Mouse (Mus musculus) embryonic facial prominence, embryonic 14.5 days (tissue): ENCODE measurements around the gene Samd10. TPM values are rescaled to one million over a fixed set of nuclear protein-coding genes. Genes with fewer than 3 reads are reported as not detected.

ENCODE experiments used
- ATAC-seq: fragments of 200-750 bp; cut with Nextera tagmentation; 2 replicates; pipeline ENCODE4 v1.8.0; 2017; ENCODE audit warnings: low read depth, moderate number of reproducible peaks, moderate TSS enrichment
- DNase-seq: peaks from one replicate; pipeline ENCODE4 v3.0.0-alpha.2; 2015; ENCODE audit warnings: low spot score
- H3K27ac ChIP-seq: fragments of 300-500 bp; sonication (generic); replicated peaks from 2 replicates; pipeline ENCODE4 v1.5.1; 2014; ENCODE audit warnings: low read depth, mild to moderate bottlenecking, low read length, moderate library complexity
- H3K27me3 ChIP-seq: fragments of 300-500 bp; sonication (generic); replicated peaks from 2 replicates; pipeline ENCODE4 v1.6.1; 2014; ENCODE audit warnings: low read length; ENCODE audit not compliant: control insufficient read depth, insufficient read depth
- H3K36me3 ChIP-seq: fragments of 300-500 bp; sonication (generic); 2 replicates; pipeline ENCODE4 v1.6.1; 2014; ENCODE audit warnings: low read length, mixed read lengths; ENCODE audit not compliant: control insufficient read depth, insufficient read depth
- H3K4me1 ChIP-seq: fragments of 300-500 bp; sonication (generic); 2 replicates; pipeline ENCODE4 v1.6.1; 2014; ENCODE audit warnings: antibody characterized with exemption, low read length; ENCODE audit not compliant: control insufficient read depth, insufficient read depth
- H3K4me2 ChIP-seq: fragments of 300-500 bp; sonication (generic); 2 replicates; pipeline ENCODE4 v1.6.1; 2014; ENCODE audit warnings: low read depth, mild to moderate bottlenecking, low read length, moderate library complexity, mixed read lengths
- H3K4me3 ChIP-seq: fragments of 300-500 bp; sonication (generic); 2 replicates; pipeline ENCODE4 v1.5.1; 2014; ENCODE audit warnings: low read depth, mild to moderate bottlenecking, low read length
- H3K9ac ChIP-seq: fragments of 300-500 bp; sonication (generic); 2 replicates; pipeline ENCODE4 v1.6.1; 2014; ENCODE audit warnings: low read depth, mild to moderate bottlenecking, low read length, moderate library complexity, mixed read lengths
- H3K9me3 ChIP-seq: fragments of 300-500 bp; sonication (generic); 2 replicates; pipeline ENCODE4 v1.6.1; 2016; ENCODE audit warnings: low read length; ENCODE audit not compliant: control insufficient read depth
- WGBS: fragments of 180-500 bp; shearing (Covaris S2); extraction: QIAGEN DNeasy Blood & Tissue Kit; methylation state at CpG from one replicate; pipeline ENCODE4 v1.1.7; 2014; 5-methylcytosine and 5-hydroxymethylcytosine counted together
- polyA plus RNA-seq: library from polyadenylated mRNA; unstranded; fragments of >200 nt; fragmentation: Nextera tagmentation; extraction: Ambion mirVana; gene quantifications from 2 replicates; pipeline ENCODE4 v1.2.1, GENCODE M21; 2014

The Samd10 gene
- polyA plus RNA-seq, result 13.1 and 13.2 TPM in 2 replicates

GRCm38 (mm10) chr2:181598454-181599351, at the start of gene Samd10:
Samd10 (minus strand) TSS chr2:181599212.
- Histone ChIP-seq H3K4me3 (peak within 1 kb of the TSS; percentile 56), H3K4me1 (peaks cover 9% of the 10 kb centered on the region), H3K9ac (peak within 1 kb of the TSS; percentile 74), H3K36me3 (no peaks in the 10 kb centered on the region), H3K9me3 (no peaks in the 10 kb centered on the region), H3K27ac (peak within 1 kb of the TSS; percentile 70), H3K27me3 (peaks cover 26% of the 10 kb centered on the region), H3K4me2 (peak within 1 kb of the TSS; percentile 88)
- ATAC-seq (peak; percentile 41), DNase-seq (peak; percentile 72)
- WGBS, result 4% methylated on average over 62 of the region's 71 CpGs

DNA sequence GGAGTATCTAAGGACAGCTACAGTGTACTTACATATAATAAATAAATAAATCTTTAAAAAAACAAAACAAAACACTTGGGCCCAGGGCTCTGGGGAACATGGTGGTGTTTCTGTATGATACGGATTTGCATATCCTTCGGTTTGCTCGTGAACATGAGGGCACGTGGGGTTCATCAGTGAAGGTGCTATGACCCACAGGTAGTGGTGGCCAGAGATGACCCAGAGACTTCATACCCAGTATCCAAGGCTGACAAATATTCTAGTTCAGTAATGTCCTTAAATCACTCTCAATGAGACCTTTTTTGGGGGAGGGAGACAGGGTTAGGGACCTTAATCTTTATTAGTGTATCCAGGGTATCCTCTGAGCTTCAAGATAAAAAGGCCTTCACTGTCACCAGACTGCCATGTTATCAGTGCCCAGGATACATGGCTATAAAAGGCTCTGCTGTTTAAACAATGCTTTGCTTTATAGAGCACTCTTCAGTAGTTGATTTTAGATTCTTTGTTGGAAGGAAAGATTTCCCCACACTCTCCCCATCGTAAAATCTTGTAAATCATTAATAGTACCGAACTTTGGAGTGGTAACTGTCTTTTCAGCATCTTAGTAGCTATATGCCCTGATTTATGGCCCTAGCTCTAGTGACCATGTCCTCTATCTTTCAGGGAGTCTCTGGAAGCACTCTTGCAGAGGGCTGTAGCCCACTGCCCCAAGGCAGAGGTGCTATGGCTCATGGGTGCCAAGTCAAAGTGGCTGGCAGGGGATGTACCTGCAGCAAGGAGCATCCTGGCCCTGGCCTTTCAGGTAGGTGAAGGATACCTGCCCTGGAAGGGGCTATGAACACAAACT, 47.8 kb upstream of the Samd10 start:
- no peak for DNase-seq
- 93% methylated on average over 6 of the region's 6 CpGs for WGBS
- no peak overlapping the region for H3K4me2 ChIP-seq
- H3K27me3 ChIP-seq, result no peaks in the 10 kb centered on the region
- ATAC-seq, result no peak
- H3K36me3 ChIP-seq, result peaks cover 99% of the 10 kb centered on the region
- H3K9ac ChIP-seq, result no peak overlapping the region
- no peak overlapping the region for H3K4me3 ChIP-seq
- no peaks in the 10 kb centered on the region for H3K9me3 ChIP-seq
- no peaks in the 10 kb centered on the region for H3K4me1 ChIP-seq
- H3K27ac ChIP-seq, result no peak overlapping the region

DNA sequence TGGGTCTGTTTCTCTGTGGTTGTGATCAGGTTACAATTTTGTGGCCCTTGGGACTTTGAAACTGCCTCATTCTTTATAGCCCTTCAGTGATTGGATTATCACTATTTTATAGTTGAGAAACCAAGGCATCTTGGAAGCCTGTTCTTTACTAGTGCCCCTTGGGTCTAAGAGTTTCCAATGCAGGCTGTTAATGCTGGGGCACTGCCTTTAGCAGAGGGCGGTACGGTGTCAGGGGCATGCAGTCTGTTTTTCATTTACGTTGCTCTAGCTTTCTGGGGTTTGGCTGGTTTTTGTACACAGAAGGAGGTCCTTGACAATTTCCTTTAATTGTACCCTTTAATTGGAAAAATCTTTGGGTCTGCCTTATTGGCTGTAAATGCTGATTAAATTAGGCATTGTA, 46.7 kb upstream of the Samd10 start:
- H3K9ac ChIP-seq, result no peak overlapping the region
- H3K27ac ChIP-seq, result no peak overlapping the region
- H3K4me2 ChIP-seq, result no peak overlapping the region
- H3K4me1 ChIP-seq, result no peaks in the 10 kb centered on the region
- WGBS, result 68% methylated on average over 3 of the region's 3 CpGs
- H3K4me3 ChIP-seq, result no peak overlapping the region
- no peaks in the 10 kb centered on the region for H3K9me3 ChIP-seq
- DNase-seq (peak; percentile 35), ATAC-seq (0 out of 2 replicates have a peak, but pooled peaks have one; percentile 50)
- no peaks in the 10 kb centered on the region for H3K27me3 ChIP-seq
- H3K36me3 ChIP-seq, result peaks cover 99% of the 10 kb centered on the region

GRCm38 (mm10) chr2:181644361-181644760, 45.3 kb upstream of the Samd10 start:
- ATAC-seq, result no peak
- H3K9ac ChIP-seq, result no peak overlapping the region
- WGBS, result 88% methylated on average over 2 of the region's 2 CpGs
- no peak overlapping the region for H3K27ac ChIP-seq
- H3K27me3 ChIP-seq, result no peaks in the 10 kb centered on the region
- no peak overlapping the region for H3K4me2 ChIP-seq
- H3K4me1 ChIP-seq, result no peaks in the 10 kb centered on the region
- peak; percentile 34 for DNase-seq
- no peak overlapping the region for H3K4me3 ChIP-seq
- no peaks in the 10 kb centered on the region for H3K9me3 ChIP-seq
- H3K36me3 ChIP-seq, result peaks cover 99% of the 10 kb centered on the region

GRCm38 (mm10) chr2:181635865-181636264, 36.9 kb upstream of the Samd10 start:
- WGBS, result 82% methylated on average over 3 of the region's 3 CpGs
- Histone ChIP-seq H3K4me1 (no peaks in the 10 kb centered on the region), H3K27ac (no peak overlapping the region), H3K4me3 (no peak overlapping the region), H3K36me3 (peaks cover 81% of the 10 kb centered on the region), H3K9me3 (no peaks in the 10 kb centered on the region), H3K4me2 (no peak overlapping the region), H3K27me3 (no peaks in the 10 kb centered on the region), H3K9ac (no peak overlapping the region)
- no peak for ATAC-seq
- no peak for DNase-seq

- WGBS, result 95% methylated on average over 6 of the region's 6 CpGs
- H3K36me3 ChIP-seq, result peaks cover 66% of the 10 kb centered on the region
Observed at GRCm38 (mm10) chr2:181632624-181633023, 33.6 kb upstream of the Samd10 start.

DNA sequence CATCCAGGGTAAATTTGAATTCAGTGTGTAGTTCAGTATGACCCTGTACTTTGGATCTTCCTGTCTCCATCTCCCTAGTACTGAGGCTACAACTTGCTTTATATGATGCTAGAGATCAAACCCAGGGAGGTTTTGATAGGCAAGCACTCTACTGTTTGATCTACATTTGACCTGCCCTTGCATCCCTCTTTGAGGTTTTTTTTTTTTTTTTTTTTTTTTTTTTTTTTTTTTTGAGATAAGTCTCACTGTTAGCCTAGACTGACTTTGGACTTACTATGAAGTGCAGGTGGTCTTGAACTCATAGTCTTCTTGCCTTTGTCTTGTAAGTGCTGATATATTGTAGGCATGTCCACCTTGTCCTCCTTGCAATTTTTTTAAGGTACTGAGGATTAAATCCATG, 29.5 kb upstream of the Samd10 start:
- Histone ChIP-seq H3K4me1 (no peaks in the 10 kb centered on the region), H3K4me3 (no peak overlapping the region), H3K36me3 (peaks cover 59% of the 10 kb centered on the region), H3K9ac (no peak overlapping the region), H3K9me3 (no peaks in the 10 kb centered on the region), H3K27ac (no peak overlapping the region), H3K4me2 (no peak overlapping the region), H3K27me3 (no peaks in the 10 kb centered on the region)
- DNase-seq (no peak), ATAC-seq (no peak)

More at GRCm38 (mm10) chr2:181632624-181633023, 33.6 kb upstream of the Samd10 start:
- Histone ChIP-seq H3K27me3 (no peaks in the 10 kb centered on the region), H3K4me2 (no peak overlapping the region), H3K4me1 (no peaks in the 10 kb centered on the region), H3K9me3 (no peaks in the 10 kb centered on the region), H3K27ac (no peak overlapping the region), H3K9ac (no peak overlapping the region), H3K4me3 (no peak overlapping the region)
- ATAC-seq (no peak), DNase-seq (no peak)

GRCm38 (mm10) chr2:181623401-181623800, 24.4 kb upstream of the Samd10 start:
- Histone ChIP-seq H3K27ac (no peak overlapping the region), H3K36me3 (peaks cover 68% of the 10 kb centered on the region), H3K9me3 (no peaks in the 10 kb centered on the region), H3K9ac (no peak overlapping the region), H3K4me3 (no peak overlapping the region), H3K27me3 (no peaks in the 10 kb centered on the region), H3K4me1 (no peaks in the 10 kb centered on the region), H3K4me2 (no peak overlapping the region)
- ATAC-seq (no peak), DNase-seq (peak; percentile 12)
